Mouse (Mus musculus): ENCODE results near the gene Hoxa2. TPM values are rescaled to one million over a fixed set of nuclear protein-coding genes. Genes with fewer than 3 reads are reported as not detected.

Gene Hoxa2
- total RNA-seq (2021) = 1 to 10 TPM in 1 of 2 experiments, under 1 TPM in 1; 0.96 to 1.3 TPM
- long read RNA-seq, experiment 1, partial matches to known transcripts = 0 of 1 reads
- long read RNA-seq, experiment 1, other reads (novel, unspliced or antisense) = 0 of 1 reads
- long read RNA-seq, experiment 2, partial matches to known transcripts = 0 of 2 reads
- long read RNA-seq, experiment 2, other reads (novel, unspliced or antisense) = 1 of 2 reads

GRCm38 (mm10) chr6:52164626-52165440 lies at the start of gene Hoxa2:
TSS of gene Hoxa2 (minus strand) at chr6:52164831.
- DNase-seq (ENCODE audit: low spot score in 2 of 2) = peak in 1 of 2 experiments; percentile 30

GRCm38 (mm10) chr6:52214271-52214670 lies 49.6 kb upstream of the Hoxa2 start:
- DNase-seq (ENCODE audit: low spot score in 2 of 2) = peak in 1 of 2 experiments; percentile 17

- DNase-seq (ENCODE audit: low spot score in 2 of 2) = peak; percentile 70
Measured at GRCm38 (mm10) chr6:52213119-52213986, 48.7 kb upstream of the Hoxa2 start, which contains the start of the genes Hoxa3 and Gm28308. TSS of gene Hoxa3 (minus strand) at chr6:52213336. TSS of gene Gm28308 (minus strand) at chr6:52213339.

DNA sequence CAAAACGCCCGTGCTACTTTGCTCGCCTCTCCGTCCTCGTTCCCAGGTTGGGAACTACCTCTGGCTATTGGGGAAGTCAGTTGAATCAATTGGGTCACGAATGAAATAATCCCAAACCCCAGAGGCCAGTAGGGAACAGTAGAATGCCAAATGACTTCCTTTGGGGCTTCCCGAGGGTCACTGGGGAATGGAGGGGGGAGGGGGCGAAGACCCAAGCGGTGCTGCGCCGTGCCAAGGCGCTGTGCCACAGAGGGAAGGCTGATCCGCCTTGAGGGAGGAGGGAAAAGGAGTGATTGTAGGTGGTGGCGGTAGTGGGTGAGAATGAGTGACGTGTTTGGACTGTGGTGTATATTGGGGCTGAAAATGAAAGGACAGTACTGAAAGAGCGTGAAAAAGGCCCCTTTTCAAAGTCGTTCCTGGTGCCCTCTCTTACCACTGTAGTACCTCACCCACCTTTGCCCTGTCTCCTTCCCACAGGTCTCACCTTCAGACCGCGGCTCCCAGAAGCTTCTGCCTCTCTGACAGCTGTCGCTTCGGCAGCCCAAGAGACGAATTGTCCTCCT lies 48.0 kb upstream of the Hoxa2 start:
- peak; percentile 41 to 42 for DNase-seq (ENCODE audit: low spot score in 2 of 2)

DNA sequence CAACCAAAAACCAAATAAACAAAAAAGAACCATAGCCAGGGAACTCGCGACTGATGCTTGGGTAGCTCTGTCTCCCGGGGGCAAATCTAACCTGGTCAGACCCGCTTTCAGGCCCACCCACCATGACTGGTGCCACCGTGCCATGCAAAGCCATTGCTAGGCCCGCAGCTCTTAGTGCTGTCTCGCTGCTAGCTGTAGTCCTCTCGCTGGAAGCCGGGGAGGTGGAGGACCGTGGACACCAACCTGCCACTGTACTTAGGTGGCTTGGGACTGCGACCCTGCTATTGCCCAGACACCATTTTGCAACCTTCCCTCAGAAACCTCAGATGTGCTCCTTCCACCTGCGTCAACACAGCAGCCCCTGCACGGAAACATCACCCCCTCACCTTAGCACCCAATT lies 47.3 kb upstream of the Hoxa2 start:
- peak in 1 of 2 experiments; percentile 32 for DNase-seq (ENCODE audit: low spot score in 2 of 2)

- DNase-seq (ENCODE audit: low spot score in 2 of 2) = peak; percentile 80 to 85
Measured at GRCm38 (mm10) chr6:52211170-52211935, 46.7 kb upstream of the Hoxa2 start.

DNA sequence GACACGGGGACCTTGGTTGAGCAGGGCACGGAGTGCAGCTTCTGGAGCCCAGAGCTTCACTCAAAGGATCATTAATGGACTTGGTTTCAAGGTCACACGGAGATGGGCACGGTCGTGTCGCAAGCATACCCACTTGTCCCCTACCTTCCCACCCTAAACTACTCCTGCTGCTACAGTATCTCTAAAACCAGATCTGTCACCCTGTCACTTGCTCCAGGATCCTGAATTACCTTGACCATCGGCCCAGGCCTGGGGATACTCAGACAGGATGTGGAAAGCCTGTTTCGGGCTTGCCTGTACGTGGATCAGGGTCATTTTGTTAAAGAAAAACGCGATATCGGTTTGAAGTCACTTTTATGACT lies 45.0 kb upstream of the Hoxa2 start:
- no peak for DNase-seq (ENCODE audit: low spot score in 2 of 2)

- DNase-seq (ENCODE audit: low spot score in 2 of 2) = peak in 1 of 2 experiments; percentile 23
Measured at GRCm38 (mm10) chr6:52208868-52209684, 44.4 kb upstream of the Hoxa2 start.

- peak; percentile 50 to 68 for DNase-seq (ENCODE audit: low spot score in 2 of 2)
Measured at GRCm38 (mm10) chr6:52208072-52208867, 43.6 kb upstream of the Hoxa2 start, which contains the start of gene Hoxa6. TSS of gene Hoxa6 (minus strand) at chr6:52208722.

- DNase-seq (ENCODE audit: low spot score in 2 of 2) = no peak
Measured at GRCm38 (mm10) chr6:52207684-52207976, 43.0 kb upstream of the Hoxa2 start.

- DNase-seq (ENCODE audit: low spot score in 2 of 2) = no peak
Measured at GRCm38 (mm10) chr6:52206882-52207683, 42.5 kb upstream of the Hoxa2 start.

GRCm38 (mm10) chr6:52205638-52206621 lies 41.3 kb upstream of the Hoxa2 start:
- DNase-seq (ENCODE audit: low spot score in 2 of 2) = no peak

- DNase-seq (ENCODE audit: low spot score in 2 of 2) = no peak
Measured at GRCm38 (mm10) chr6:52205221-52205620, 40.6 kb upstream of the Hoxa2 start.

GRCm38 (mm10) chr6:52204050-52204752 lies 39.6 kb upstream of the Hoxa2 start, which contains the start of gene Hoxa5:
TSS of gene Hoxa5 (minus strand) at chr6:52204587.
- DNase-seq (ENCODE audit: low spot score in 2 of 2) = peak; percentile 90 to 93

- DNase-seq (ENCODE audit: low spot score in 2 of 2) = peak; percentile 41 to 53
Measured at GRCm38 (mm10) chr6:52203371-52204049, 38.9 kb upstream of the Hoxa2 start.

DNA sequence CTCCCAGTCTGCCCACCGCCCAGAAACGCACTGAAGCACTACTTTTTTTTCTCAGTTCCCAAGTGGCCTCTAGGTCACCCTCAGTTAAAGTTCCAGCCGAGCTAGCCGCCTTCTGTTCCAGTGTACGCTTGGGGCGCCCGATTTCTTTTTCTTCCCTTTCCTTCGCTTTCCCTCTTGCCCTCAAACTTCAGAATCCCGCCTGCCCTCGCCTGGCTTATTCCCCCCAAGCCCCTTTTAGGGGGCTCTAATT lies 38.4 kb upstream of the Hoxa2 start:
- no peak for DNase-seq (ENCODE audit: low spot score in 2 of 2)

All from adrenal gland, adult 18-20 months (tissue).